Mouse (Mus musculus) hindbrain, embryonic 13.5 days (tissue): ENCODE data around the gene Orm3. TPM values are rescaled to one million over a fixed set of nuclear protein-coding genes. Genes with fewer than 3 reads are reported as not detected.
A peak's percentile ranks its signal among the peaks of the same experiment; 100 is the strongest.

Experiments used
- ATAC-seq: fragments of 200-750 bp; cut with Nextera tagmentation; 2 replicates; pipeline ENCODE4 v1.8.0; 2017; ENCODE audit warnings: moderate TSS enrichment; ENCODE audit not compliant: low FRiP score
- H3K27ac ChIP-seq: fragments of 300-500 bp; sonication (generic); 2 replicates; pipeline ENCODE4 v1.5.1; 2015; ENCODE audit warnings: inconsistent platforms, mild to moderate bottlenecking, moderate library complexity
- H3K27me3 ChIP-seq: fragments of 300-500 bp; sonication (generic); 2 replicates; pipeline ENCODE4 v1.6.1; 2015; ENCODE audit warnings: mild to moderate bottlenecking, inconsistent platforms
- H3K36me3 ChIP-seq: fragments of 300-500 bp; sonication (generic); 2 replicates; pipeline ENCODE4 v1.6.1; 2015; ENCODE audit warnings: mild to moderate bottlenecking, inconsistent platforms
- H3K4me1 ChIP-seq: fragments of 300-500 bp; sonication (generic); replicated peaks from 2 replicates; pipeline ENCODE4 v1.6.1; 2015; ENCODE audit warnings: inconsistent platforms
- H3K4me2 ChIP-seq: fragments of 300-500 bp; sonication (generic); 2 replicates; pipeline ENCODE4 v1.6.1; 2015; ENCODE audit warnings: inconsistent platforms, mild to moderate bottlenecking, moderate library complexity
- H3K4me3 ChIP-seq: fragments of 300-500 bp; sonication (generic); 2 replicates; pipeline ENCODE4 v1.5.1; 2015; ENCODE audit warnings: mild to moderate bottlenecking, inconsistent platforms
- H3K9ac ChIP-seq: fragments of 300-500 bp; sonication (generic); 2 replicates; pipeline ENCODE4 v1.6.1; 2015; ENCODE audit warnings: mild to moderate bottlenecking, inconsistent platforms
- H3K9me3 ChIP-seq: fragments of 300-500 bp; sonication (generic); 2 replicates; pipeline ENCODE4 v1.6.1; 2016; ENCODE audit warnings: inconsistent platforms
- WGBS: fragments of 180-500 bp; shearing (Covaris S2); methylation state at CpG from one replicate; pipeline ENCODE4 v1.1.7; 2015; 5-methylcytosine and 5-hydroxymethylcytosine counted together
- polyA plus RNA-seq: library from polyadenylated mRNA; unstranded; fragments of >200 nt; fragmentation: Nextera tagmentation; extraction: Ambion mirVana; gene quantifications from 2 replicates; pipeline ENCODE4 v1.2.1, GENCODE M21; 2015

The Orm3 gene
- polyA plus RNA-seq, 1 experiment from 2014 or later: not detected

GRCm38 (mm10) chr4:63342491-63342890 lies 13.5 kb upstream of the Orm3 start:
- H3K9ac ChIP-seq: no peak overlapping the region
- no peak overlapping the region for H3K4me2 ChIP-seq
- no peak overlapping the region for H3K4me3 ChIP-seq
- H3K27me3 ChIP-seq: no peaks in the 10 kb centered on the region
- H3K36me3 ChIP-seq: no peaks in the 10 kb centered on the region
- 79% methylated on average over 4 of the region's 4 CpGs for WGBS
- H3K4me1 ChIP-seq: no peaks in the 10 kb centered on the region
- H3K27ac ChIP-seq: no peak overlapping the region
- H3K9me3 ChIP-seq: no peaks in the 10 kb centered on the region
- ATAC-seq: no peak

GRCm38 (mm10) chr4:63343608-63344007 lies 12.4 kb upstream of the Orm3 start:
- no peaks in the 10 kb centered on the region for H3K4me1 ChIP-seq
- H3K9me3 ChIP-seq: no peaks in the 10 kb centered on the region
- H3K4me3 ChIP-seq: no peak overlapping the region
- no peak overlapping the region for H3K9ac ChIP-seq
- no peak for ATAC-seq
- WGBS: 69% methylated on average over 3 of the region's 3 CpGs
- H3K36me3 ChIP-seq: no peaks in the 10 kb centered on the region
- H3K27ac ChIP-seq: no peak overlapping the region
- no peaks in the 10 kb centered on the region for H3K27me3 ChIP-seq
- no peak overlapping the region for H3K4me2 ChIP-seq

- Histone ChIP-seq H3K27me3 (no peaks in the 10 kb centered on the region), H3K4me3 (no peak within 1 kb of the TSS), H3K9me3 (no peaks in the 10 kb centered on the region), H3K9ac (no peak within 1 kb of the TSS), H3K4me1 (no peaks in the 10 kb centered on the region), H3K27ac (no peak within 1 kb of the TSS), H3K4me2 (no peak within 1 kb of the TSS), H3K36me3 (no peaks in the 10 kb centered on the region)
- ATAC-seq: no peak
- 88% methylated on average over 8 of the region's 8 CpGs for WGBS
Observed at GRCm38 (mm10) chr4:63344295-63344694, 11.7 kb upstream of the Orm3 start, which contains the start of gene Orm1. Gene Orm1 (plus strand): TSS chr4:63344560.

- no peaks in the 10 kb centered on the region for H3K36me3 ChIP-seq
- no peaks in the 10 kb centered on the region for H3K4me1 ChIP-seq
- ATAC-seq: no peak
- H3K27me3 ChIP-seq: no peaks in the 10 kb centered on the region
- H3K9me3 ChIP-seq: no peaks in the 10 kb centered on the region
- H3K4me2 ChIP-seq: no peak overlapping the region
- H3K9ac ChIP-seq: no peak overlapping the region
- no peak overlapping the region for H3K27ac ChIP-seq
- no peak overlapping the region for H3K4me3 ChIP-seq
Observed at GRCm38 (mm10) chr4:63345261-63345660, 10.7 kb upstream of the Orm3 start.

- no peak for ATAC-seq
- H3K4me2 ChIP-seq: no peak overlapping the region
- H3K36me3 ChIP-seq: no peaks in the 10 kb centered on the region
- no peaks in the 10 kb centered on the region for H3K4me1 ChIP-seq
- H3K9ac ChIP-seq: no peak overlapping the region
- WGBS: 87% methylated on average over 4 of the region's 4 CpGs
- no peak overlapping the region for H3K27ac ChIP-seq
- no peak overlapping the region for H3K4me3 ChIP-seq
- H3K27me3 ChIP-seq: no peaks in the 10 kb centered on the region
- no peaks in the 10 kb centered on the region for H3K9me3 ChIP-seq
Observed at GRCm38 (mm10) chr4:63346659-63347058, 9.3 kb upstream of the Orm3 start.

- Histone ChIP-seq H3K4me2 (no peak overlapping the region), H3K9me3 (no peaks in the 10 kb centered on the region), H3K9ac (no peak overlapping the region), H3K27me3 (no peaks in the 10 kb centered on the region), H3K36me3 (no peaks in the 10 kb centered on the region), H3K4me3 (no peak overlapping the region), H3K27ac (no peak overlapping the region), H3K4me1 (no peaks in the 10 kb centered on the region)
- 68% methylated on average over 6 of the region's 6 CpGs for WGBS
- ATAC-seq: no peak
Observed at GRCm38 (mm10) chr4:63348524-63348923, 7.4 kb upstream of the Orm3 start.

- Histone ChIP-seq H3K4me1 (peaks cover 12% of the 10 kb centered on the region), H3K36me3 (no peaks in the 10 kb centered on the region), H3K9ac (no peak overlapping the region), H3K9me3 (no peaks in the 10 kb centered on the region), H3K27ac (no peak overlapping the region), H3K4me3 (no peak overlapping the region), H3K4me2 (no peak overlapping the region), H3K27me3 (no peaks in the 10 kb centered on the region)
- no peak for ATAC-seq
- WGBS: 59% methylated on average over 2 of the region's 2 CpGs
Observed at GRCm38 (mm10) chr4:63356981-63357570, 1.1 kb downstream of the Orm3 start.

GRCm38 (mm10) chr4:63359861-63360260 lies 3.9 kb downstream of the Orm3 start:
- H3K9me3 ChIP-seq: no peaks in the 10 kb centered on the region
- peaks cover 12% of the 10 kb centered on the region for H3K4me1 ChIP-seq
- no peak overlapping the region for H3K27ac ChIP-seq
- H3K36me3 ChIP-seq: no peaks in the 10 kb centered on the region
- H3K4me2 ChIP-seq: no peak overlapping the region
- H3K27me3 ChIP-seq: no peaks in the 10 kb centered on the region
- 0 out of 2 replicates have a peak, but pooled peaks have one; percentile 9 for ATAC-seq
- WGBS: 61% methylated on average over 6 of the region's 6 CpGs
- H3K9ac ChIP-seq: no peak overlapping the region
- no peak overlapping the region for H3K4me3 ChIP-seq

- H3K27me3 ChIP-seq: no peaks in the 10 kb centered on the region
- no peak within 1 kb of the TSS for H3K4me3 ChIP-seq
- H3K36me3 ChIP-seq: 0 out of 2 replicates have a peak, but pooled peaks cover under 1% of the 10 kb centered on the region
- H3K9ac ChIP-seq: no peak within 1 kb of the TSS
- 93% methylated on average over 5 of the region's 5 CpGs for WGBS
- H3K4me1 ChIP-seq: peaks cover 12% of the 10 kb centered on the region
- H3K4me2 ChIP-seq: no peak within 1 kb of the TSS
- no peak within 1 kb of the TSS for H3K27ac ChIP-seq
- no peak for ATAC-seq
- H3K9me3 ChIP-seq: no peaks in the 10 kb centered on the region
Observed at GRCm38 (mm10) chr4:63362150-63362549, 6.2 kb downstream of the Orm3 start, which contains the start of gene Orm2. Gene Orm2 (plus strand): TSS chr4:63362449.

- Histone ChIP-seq H3K36me3 (peaks cover 45% of the 10 kb centered on the region), H3K27ac (no peak overlapping the region), H3K4me2 (no peak overlapping the region), H3K4me3 (no peak overlapping the region), H3K9me3 (no peaks in the 10 kb centered on the region), H3K27me3 (no peaks in the 10 kb centered on the region), H3K9ac (no peak overlapping the region), H3K4me1 (peaks cover 10% of the 10 kb centered on the region)
- 13% methylated on average over 4 of the region's 4 CpGs for WGBS
- 0 out of 2 replicates have a peak, but pooled peaks have one; percentile 29 for ATAC-seq
Observed at GRCm38 (mm10) chr4:63368577-63368976, 12.6 kb downstream of the Orm3 start.

- no peak overlapping the region for H3K4me2 ChIP-seq
- H3K27ac ChIP-seq: no peak overlapping the region
- peaks cover 54% of the 10 kb centered on the region for H3K36me3 ChIP-seq
- no peak for ATAC-seq
- no peaks in the 10 kb centered on the region for H3K27me3 ChIP-seq
- H3K9ac ChIP-seq: no peak overlapping the region; the same call in 1 of the 2 replicates
- WGBS: 21% methylated on average over 7 of the region's 7 CpGs
- peaks cover 10% of the 10 kb centered on the region for H3K4me1 ChIP-seq
- no peaks in the 10 kb centered on the region for H3K9me3 ChIP-seq
- no peak overlapping the region for H3K4me3 ChIP-seq
Observed at GRCm38 (mm10) chr4:63370897-63371296, 14.9 kb downstream of the Orm3 start.

GRCm38 (mm10) chr4:63371890-63372289 lies 15.9 kb downstream of the Orm3 start:
- no peak overlapping the region for H3K9ac ChIP-seq
- peaks cover 63% of the 10 kb centered on the region for H3K36me3 ChIP-seq
- peaks cover 10% of the 10 kb centered on the region for H3K4me1 ChIP-seq
- no peak overlapping the region for H3K27ac ChIP-seq
- H3K9me3 ChIP-seq: no peaks in the 10 kb centered on the region
- H3K27me3 ChIP-seq: no peaks in the 10 kb centered on the region
- 69% methylated on average over 3 of the region's 3 CpGs for WGBS
- no peak overlapping the region for H3K4me3 ChIP-seq
- no peak overlapping the region for H3K4me2 ChIP-seq
- no peak for ATAC-seq

GRCm38 (mm10) chr4:63373404-63373803 lies 17.4 kb downstream of the Orm3 start:
- H3K4me3 ChIP-seq: no peak overlapping the region
- no peak overlapping the region for H3K9ac ChIP-seq
- H3K27ac ChIP-seq: no peak overlapping the region
- H3K4me1 ChIP-seq: peaks cover 10% of the 10 kb centered on the region
- H3K27me3 ChIP-seq: no peaks in the 10 kb centered on the region
- H3K36me3 ChIP-seq: peaks cover 62% of the 10 kb centered on the region
- H3K9me3 ChIP-seq: no peaks in the 10 kb centered on the region
- H3K4me2 ChIP-seq: no peak overlapping the region
- WGBS: 93% methylated on average over 8 of the region's 8 CpGs
- no peak for ATAC-seq
